Comparison of ENCODE assay signal across 10 mouse cellular contexts in the genomic region with DNA sequence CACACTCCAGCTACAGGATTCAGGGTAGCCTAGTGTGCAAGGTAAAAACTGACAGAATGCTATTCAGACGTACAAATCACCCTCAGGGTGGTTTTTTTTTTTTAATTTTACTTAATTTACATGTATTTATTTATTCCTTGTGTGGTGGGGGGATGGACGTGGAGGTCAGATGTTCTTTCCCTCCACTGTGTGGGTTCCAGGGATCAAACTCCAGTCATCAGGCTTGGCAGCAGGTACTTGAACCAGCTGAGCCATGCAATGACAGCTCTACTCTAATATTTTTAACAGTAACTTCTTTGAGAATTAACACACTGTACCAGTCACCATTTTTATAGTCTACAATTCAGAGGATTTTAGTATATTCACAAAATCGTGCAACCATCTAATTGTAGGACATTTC.
DNase-seq lines count a peak whose midpoint lies in the region; ATAC-seq and TF ChIP-seq lines count a peak whose summit lies in the region.
"Had no signal": no experiment of that assay in that cellular context is flagged by ENCODE, and none has a peak within 500 bp of the region (broad histone marks: within the 10 kb centered on the region; RNA-seq: fewer than 3 reads in every experiment).

No protein-coding gene starts in this region.

- H3K4me1 ChIP-seq in heart, embryonic 15.5 days (replicated peaks), result peaks cover 43% of the 10 kb centered on the region
- peaks cover 18% of the 10 kb centered on the region for H3K4me1 ChIP-seq in lung, embryonic 14.5 days (ENCODE audit: insufficient read depth)

- ATAC-seq in heart, embryonic 15.5 days (replicated peaks; ENCODE audit: insufficient number of reproducible peaks, insufficient read depth, low FRiP score, low read depth), result no peak
- ATAC-seq in lung, embryonic 14.5 days (ENCODE audit: insufficient read depth), result no peak

- H3K27ac ChIP-seq in heart, embryonic 15.5 days, result peak overlapping the region; percentile 29
- H3K27ac ChIP-seq in lung, embryonic 14.5 days (ENCODE audit: low read depth), result peak overlapping the region; percentile 82

- peaks cover 51% of the 10 kb centered on the region for H3K79me2 ChIP-seq in myocyte (ENCODE audit: control insufficient read depth, insufficient read depth)

- no peaks in the 10 kb centered on the region for H3K36me3 ChIP-seq in heart, embryonic 15.5 days
- H3K36me3 ChIP-seq in lung, embryonic 14.5 days (ENCODE audit: insufficient read depth), result no peaks in the 10 kb centered on the region
- H3K36me3 ChIP-seq in myocyte (ENCODE audit: control insufficient read depth, insufficient read depth), result no peaks in the 10 kb centered on the region

- no peak for TF ChIP-seq CTCF in lung, embryonic 14.5 days (IDR thresholded peaks at IDR 0.05; ENCODE audit: low read depth)

- H3K4me2 ChIP-seq in heart, embryonic 15.5 days, result no peak overlapping the region
- no peak overlapping the region for H3K4me2 ChIP-seq in lung, embryonic 14.5 days
- peak overlapping the region; percentile 56 for H3K4me2 ChIP-seq in myocyte (ENCODE audit: low read depth)

- no peaks in the 10 kb centered on the region for H3K27me3 ChIP-seq in heart, embryonic 15.5 days
- no peaks in the 10 kb centered on the region for H3K27me3 ChIP-seq in lung, embryonic 14.5 days (ENCODE audit: insufficient read depth, low read length)
- no peaks in the 10 kb centered on the region for H3K27me3 ChIP-seq in myocyte (ENCODE audit: control insufficient read depth, insufficient read depth, insufficient read length)

- 62% methylated on average over 3 of the region's 3 CpGs for WGBS in heart, embryonic 15.5 days
- WGBS in lung, embryonic 14.5 days, result 64% methylated on average over 3 of the region's 3 CpGs

- no peaks in the 10 kb centered on the region for H3K9me3 ChIP-seq in heart, embryonic 15.5 days (replicated peaks)
- H3K9me3 ChIP-seq in lung, embryonic 14.5 days (ENCODE audit: low read depth, low read length), result no peaks in the 10 kb centered on the region

- no peak for DNase-seq in heart, adult 11 months
- DNase-seq in lung, embryonic 14.5 days, result no peak
- no peak for DNase-seq in lung, postnatal 14 days
- DNase-seq in kidney, adult 9 months, result peak; percentile 75
- DNase-seq in spleen, postnatal 10 days (ENCODE audit: low spot score in 2 of 2), result no peak
- DNase-seq in ovary, adult 18-20 months (ENCODE audit: low spot score), result no peak
- DNase-seq: midbrain, embryonic 14.5 days; thymus, adult 18-20 months had no signal

- TF ChIP-seq POLR2A in myocyte (IDR thresholded peaks at IDR 0.05; ENCODE audit: insufficient read length, low read depth), result no peak

- no peak overlapping the region for H3K9ac ChIP-seq in heart, embryonic 15.5 days
- no peak overlapping the region for H3K9ac ChIP-seq in lung, embryonic 14.5 days

- H3ac ChIP-seq in myocyte (ENCODE audit: control insufficient read depth, insufficient read length), result no peak overlapping the region

- H3K4me3 ChIP-seq in heart, embryonic 15.5 days, result no peak overlapping the region
- H3K4me3 ChIP-seq in lung, embryonic 14.5 days (ENCODE audit: low read depth, low read length), result no peak overlapping the region
- no peak overlapping the region for H3K4me3 ChIP-seq in myocyte

TF ChIP-seq in myocyte, 11 proteins besides CTCF, POLR2A, EP300 and RAD21:
- no peak for TF ChIP-seq TCF12 (IDR thresholded peaks at IDR 0.05; ENCODE audit: insufficient read depth, poor library complexity, severe bottlenecking)
- TF ChIP-seq E2F4 (IDR thresholded peaks at IDR 0.05; ENCODE audit: insufficient read depth), result no peak
- TF ChIP-seq TCF3 (IDR thresholded peaks at IDR 0.05; ENCODE audit: insufficient read length, low read depth), result no peak
- TF ChIP-seq POLR2AphosphoS2 (IDR thresholded peaks at IDR 0.05; ENCODE audit: insufficient read length, low read depth), result no peak
- no peak for TF ChIP-seq SRF (IDR thresholded peaks at IDR 0.05; ENCODE audit: control insufficient read depth, insufficient read length, low read depth)
- TF ChIP-seq REST (IDR thresholded peaks at IDR 0.05; ENCODE audit: insufficient read depth, insufficient read length), result no peak
- no peak for TF ChIP-seq MYOD1 (IDR thresholded peaks at IDR 0.05; ENCODE audit: control insufficient read depth in 1 of 3, insufficient read length in 2 of 3, low read depth in 2 of 3)
- no peak for TF ChIP-seq USF1 (IDR thresholded peaks at IDR 0.05; ENCODE audit: low read depth)
- TF ChIP-seq MAX (IDR thresholded peaks at IDR 0.05; ENCODE audit: low read depth), result no peak
